Mouse (Mus musculus) kidney, postnatal 10 days (tissue): ENCODE measurements around the gene Kcnip4.

ENCODE experiments used
- DNase-seq: peaks from one replicate; pipeline ENCODE4 v3.0.0; 2021; ENCODE audit warnings: mixed read lengths

The Kcnip4 gene

GRCm38 (mm10) chr5:49524394-49525241, at the start of gene Kcnip4:
Gene Kcnip4 (minus strand): TSS chr5:49524907.
- DNase-seq: peak; percentile 37

- no peak for DNase-seq
Observed at GRCm38 (mm10) chr5:49571876-49572275, 47.2 kb upstream of the Kcnip4 start.

- DNase-seq: no peak
Observed at GRCm38 (mm10) chr5:49563751-49564150, 39.0 kb upstream of the Kcnip4 start.

GRCm38 (mm10) chr5:49557436-49557835, 32.7 kb upstream of the Kcnip4 start:
- DNase-seq: no peak

GRCm38 (mm10) chr5:49547884-49548283, 23.2 kb upstream of the Kcnip4 start:
- DNase-seq: no peak

- no peak for DNase-seq
Observed at GRCm38 (mm10) chr5:49529362-49529761, 4.7 kb upstream of the Kcnip4 start.

- DNase-seq: peak; percentile 14
Observed at GRCm38 (mm10) chr5:49525242-49525612, 520 bp upstream of the Kcnip4 start.

- no peak for DNase-seq
Observed at GRCm38 (mm10) chr5:49523997-49524393, 712 bp downstream of the Kcnip4 start.

- no peak for DNase-seq
Observed at GRCm38 (mm10) chr5:49522986-49523385, 1.7 kb downstream of the Kcnip4 start.

GRCm38 (mm10) chr5:49498743-49499142, 26.0 kb downstream of the Kcnip4 start:
- no peak for DNase-seq

GRCm38 (mm10) chr5:49487270-49487669, 37.4 kb downstream of the Kcnip4 start:
- DNase-seq: no peak

- no peak for DNase-seq
Observed at GRCm38 (mm10) chr5:49470738-49471137, 54.0 kb downstream of the Kcnip4 start.

- DNase-seq: no peak
Observed at GRCm38 (mm10) chr5:49460643-49461276, 63.9 kb downstream of the Kcnip4 start.

GRCm38 (mm10) chr5:49453100-49453499, 71.6 kb downstream of the Kcnip4 start:
- DNase-seq: no peak

- DNase-seq: no peak
Observed at GRCm38 (mm10) chr5:49451295-49451694, 73.4 kb downstream of the Kcnip4 start.

- DNase-seq: no peak
Observed at GRCm38 (mm10) chr5:49450876-49451275, 73.8 kb downstream of the Kcnip4 start.

- DNase-seq: no peak
Observed at GRCm38 (mm10) chr5:49437236-49437635, 87.5 kb downstream of the Kcnip4 start.

GRCm38 (mm10) chr5:49427689-49428088, 97.0 kb downstream of the Kcnip4 start:
- no peak for DNase-seq

GRCm38 (mm10) chr5:49419707-49420106, 105.0 kb downstream of the Kcnip4 start:
- DNase-seq: no peak

- no peak for DNase-seq
Observed at GRCm38 (mm10) chr5:49408351-49408750, 116.4 kb downstream of the Kcnip4 start.

- DNase-seq: no peak
Observed at GRCm38 (mm10) chr5:49370543-49371076, 154.1 kb downstream of the Kcnip4 start.

- DNase-seq: no peak
Observed at GRCm38 (mm10) chr5:49368636-49369423, 155.9 kb downstream of the Kcnip4 start.

GRCm38 (mm10) chr5:49356381-49356780, 168.3 kb downstream of the Kcnip4 start:
- no peak for DNase-seq
